Mouse (Mus musculus): ENCODE measurements around the gene Klhl5. TPM values are rescaled to one million over a fixed set of nuclear protein-coding genes. Genes with fewer than 3 reads are reported as not detected.
A peak's percentile ranks its signal among the peaks of the same experiment; 100 is the strongest.

Klhl5 gene
- total RNA-seq, 1 experiment, result 5.0 TPM

- Histone ChIP-seq H3K36me3 (ENCODE audit: control insufficient read depth, insufficient read depth, low read length, poor library complexity, severe bottlenecking) (no peaks in the 10 kb centered on the region), H3K4me3 (ENCODE audit: insufficient read depth in 1 of 2, low read depth in 1 of 2, low read length in 2 of 2, poor library complexity in 1 of 2, severe bottlenecking in 1 of 2) (no peak within 1 kb of the TSS), H3K9ac (ENCODE audit: insufficient read depth, low read depth, low read length, poor library complexity, severe bottlenecking) (no peak within 1 kb of the TSS), H3K9me3 (ENCODE audit: control insufficient read depth, insufficient read depth, low read depth, low read length) (no peaks in the 10 kb centered on the region), H3K27ac (ENCODE audit: insufficient read depth, low read depth, low read length, poor library complexity, severe bottlenecking) (no peak within 1 kb of the TSS; the same call in 1 of the 2 replicates), H3K4me1 (ENCODE audit: control insufficient read depth in 2 of 2, insufficient read depth in 2 of 2, low read length in 2 of 2, poor library complexity in 1 of 2) (peaks cover 4 to 5% of the 10 kb centered on the region in 2 experiments; a peak in 3 of 4 replicates)
- in situ Hi-C loops (cut with MboI; ENCODE audit: low sequenced_read_pairs in 2 of 2, unreplicated experiment in 2 of 2), result no loop called here
- no peak for DNase-seq (ENCODE audit: low read depth, low spot score)
- TF ChIP-seq MAFK (IDR thresholded peaks at IDR 0.05; ENCODE audit: insufficient read depth, low read depth, low read length) (no peak), ZC3H11A (IDR thresholded peaks at IDR 0.05; ENCODE audit: borderline replicate concordance, low read depth, low read length) (no peak), HCFC1 (IDR thresholded peaks at IDR 0.05; ENCODE audit: borderline replicate concordance, insufficient read depth, low read length) (no peak)
These were observed 15.4 kb upstream of the Klhl5 start, which contains the start of gene Tmem156 for GRCm38 (mm10) chr5:65091921-65092320. TSS of gene Tmem156 (minus strand) at chr5:65092132.

GRCm38 (mm10) chr5:65093769-65094168 is 13.6 kb upstream of the Klhl5 start:
- no peaks in the 10 kb centered on the region for H3K36me3 ChIP-seq (ENCODE audit: control insufficient read depth, insufficient read depth, low read length, poor library complexity, severe bottlenecking)
- H3K4me1 ChIP-seq (ENCODE audit: control insufficient read depth in 2 of 2, insufficient read depth in 2 of 2, low read length in 2 of 2, poor library complexity in 1 of 2), result peaks cover 4 to 5% of the 10 kb centered on the region in 2 experiments; a peak in 3 of 4 replicates
- H3K9me3 ChIP-seq (ENCODE audit: control insufficient read depth, insufficient read depth, low read depth, low read length), result no peaks in the 10 kb centered on the region
- no peak overlapping the region for H3K4me3 ChIP-seq (ENCODE audit: insufficient read depth in 1 of 2, low read depth in 1 of 2, low read length in 2 of 2, poor library complexity in 1 of 2, severe bottlenecking in 1 of 2)
- no peak overlapping the region for H3K9ac ChIP-seq (ENCODE audit: insufficient read depth, low read depth, low read length, poor library complexity, severe bottlenecking)
- DNase-seq (ENCODE audit: low read depth, low spot score), result no peak
- TF ChIP-seq HCFC1 (IDR thresholded peaks at IDR 0.05; ENCODE audit: borderline replicate concordance, insufficient read depth, low read length) (no peak), ZC3H11A (IDR thresholded peaks at IDR 0.05; ENCODE audit: borderline replicate concordance, low read depth, low read length) (no peak), MAFK (IDR thresholded peaks at IDR 0.05; ENCODE audit: insufficient read depth, low read depth, low read length) (no peak), ZNF384 (IDR thresholded peaks at IDR 0.05; ENCODE audit: low read depth, low read length) (no peak), CHD2 (IDR thresholded peaks at IDR 0.05; ENCODE audit: low read depth, low read length) (no peak)
- in situ Hi-C loops (cut with MboI; ENCODE audit: low sequenced_read_pairs in 2 of 2, unreplicated experiment in 2 of 2), result no loop called here
- no peak overlapping the region for H3K27ac ChIP-seq (ENCODE audit: insufficient read depth, low read depth, low read length, poor library complexity, severe bottlenecking)

- H3K9me3 ChIP-seq (ENCODE audit: control insufficient read depth, insufficient read depth, low read depth, low read length), result no peaks in the 10 kb centered on the region
- peaks cover 4 to 5% of the 10 kb centered on the region in 2 experiments; a peak in 3 of 4 replicates for H3K4me1 ChIP-seq (ENCODE audit: control insufficient read depth in 2 of 2, insufficient read depth in 2 of 2, low read length in 2 of 2, poor library complexity in 1 of 2)
- no peak for TF ChIP-seq HCFC1 (IDR thresholded peaks at IDR 0.05; ENCODE audit: borderline replicate concordance, insufficient read depth, low read length)
- TF ChIP-seq CHD2 (IDR thresholded peaks at IDR 0.05; ENCODE audit: low read depth, low read length), result no peak
- no peak for TF ChIP-seq ZC3H11A (IDR thresholded peaks at IDR 0.05; ENCODE audit: borderline replicate concordance, low read depth, low read length)
- TF ChIP-seq MAFK (IDR thresholded peaks at IDR 0.05; ENCODE audit: insufficient read depth, low read depth, low read length), result no peak
- TF ChIP-seq ZNF384 (IDR thresholded peaks at IDR 0.05; ENCODE audit: low read depth, low read length), result no peak
- no peak overlapping the region for H3K4me3 ChIP-seq (ENCODE audit: insufficient read depth in 1 of 2, low read depth in 1 of 2, low read length in 2 of 2, poor library complexity in 1 of 2, severe bottlenecking in 1 of 2)
- H3K36me3 ChIP-seq (ENCODE audit: control insufficient read depth, insufficient read depth, low read length, poor library complexity, severe bottlenecking), result no peaks in the 10 kb centered on the region
- no peak overlapping the region for H3K27ac ChIP-seq (ENCODE audit: insufficient read depth, low read depth, low read length, poor library complexity, severe bottlenecking)
- no peak overlapping the region for H3K9ac ChIP-seq (ENCODE audit: insufficient read depth, low read depth, low read length, poor library complexity, severe bottlenecking)
- in situ Hi-C loops (cut with MboI; ENCODE audit: low sequenced_read_pairs in 2 of 2, unreplicated experiment in 2 of 2), result no loop called here
- no peak for DNase-seq (ENCODE audit: low read depth, low spot score)
These were observed 12.3 kb upstream of the Klhl5 start for GRCm38 (mm10) chr5:65094902-65095545.

- no peaks in the 10 kb centered on the region for H3K9me3 ChIP-seq (ENCODE audit: control insufficient read depth, insufficient read depth, low read depth, low read length)
- DNase-seq (ENCODE audit: low read depth, low spot score), result no peak
- no peak overlapping the region for H3K9ac ChIP-seq (ENCODE audit: insufficient read depth, low read depth, low read length, poor library complexity, severe bottlenecking)
- H3K4me1 ChIP-seq (ENCODE audit: control insufficient read depth in 2 of 2, insufficient read depth in 2 of 2, low read length in 2 of 2, poor library complexity in 1 of 2), result peaks cover 4 to 5% of the 10 kb centered on the region in 2 experiments; a peak in 3 of 4 replicates
- H3K27ac ChIP-seq (ENCODE audit: insufficient read depth, low read depth, low read length, poor library complexity, severe bottlenecking), result no peak overlapping the region
- no peak overlapping the region for H3K4me3 ChIP-seq (ENCODE audit: insufficient read depth in 1 of 2, low read depth in 1 of 2, low read length in 2 of 2, poor library complexity in 1 of 2, severe bottlenecking in 1 of 2)
- H3K36me3 ChIP-seq (ENCODE audit: control insufficient read depth, insufficient read depth, low read length, poor library complexity, severe bottlenecking), result no peaks in the 10 kb centered on the region
- in situ Hi-C loops (cut with MboI; ENCODE audit: low sequenced_read_pairs in 2 of 2, unreplicated experiment in 2 of 2), result no loop called here
- no peak for TF ChIP-seq CHD2 (IDR thresholded peaks at IDR 0.05; ENCODE audit: low read depth, low read length)
- TF ChIP-seq MAFK (IDR thresholded peaks at IDR 0.05; ENCODE audit: insufficient read depth, low read depth, low read length), result no peak
- TF ChIP-seq ZC3H11A (IDR thresholded peaks at IDR 0.05; ENCODE audit: borderline replicate concordance, low read depth, low read length), result no peak
- TF ChIP-seq ZNF384 (IDR thresholded peaks at IDR 0.05; ENCODE audit: low read depth, low read length), result peak; percentile 54; the same call in 1 of the 2 replicates
- no peak for TF ChIP-seq HCFC1 (IDR thresholded peaks at IDR 0.05; ENCODE audit: borderline replicate concordance, insufficient read depth, low read length)
These were observed 11.3 kb upstream of the Klhl5 start for GRCm38 (mm10) chr5:65096082-65096481.

Data from ES-E14 (cell line).